Mouse (Mus musculus) CH12.LX (cell line): ENCODE results near the gene Setmar.

Experiments
- BHLHE40 ChIP-seq: IDR thresholded peaks from 2 replicates; pipeline ENCODE4 v1.6.1; 2011; ENCODE audit warnings: mild to moderate bottlenecking, low read depth, low read length, improper control_type of control experiment
- CHD1 ChIP-seq: IDR thresholded peaks from 2 replicates; pipeline ENCODE4 v1.6.1; 2012; ENCODE audit warnings: low read depth, low read length, improper control_type of control experiment, inconsistent platforms
- CHD2 ChIP-seq: IDR thresholded peaks from 2 replicates; pipeline ENCODE4 v1.6.1; 2011; ENCODE audit warnings: low read length, improper control_type of control experiment
- CTCF ChIP-seq, 2 experiments: IDR thresholded peaks in 1 of 2; conservative IDR thresholded peaks in 1 of 2; 2 replicates each; pipeline ENCODE4 v1.5.1; 2011 to 2012; ENCODE audit warnings: low read depth in 2 of 2, low read length in 2 of 2, improper control_type of control experiment in 1 of 2, inconsistent platforms in 1 of 2, mild to moderate bottlenecking in 1 of 2, moderate library complexity in 1 of 2
- ELF1 ChIP-seq: IDR thresholded peaks from 2 replicates; pipeline ENCODE4 v1.6.1; 2014; ENCODE audit warnings: low read depth, mild to moderate bottlenecking, inconsistent platforms, low read length, improper control_type of control experiment
- EP300 ChIP-seq: IDR thresholded peaks from 2 replicates; pipeline ENCODE4 v1.6.1; 2011; ENCODE audit warnings: low read length, improper control_type of control experiment
- MAZ ChIP-seq: IDR thresholded peaks from 2 replicates; pipeline ENCODE4 v1.6.1; 2012; ENCODE audit warnings: low read depth, mild to moderate bottlenecking, inconsistent platforms, low read length, improper control_type of control experiment, moderate library complexity
- SMC3 ChIP-seq: IDR thresholded peaks from 2 replicates; pipeline ENCODE4 v1.6.1; 2011; ENCODE audit warnings: low read depth, low read length, improper control_type of control experiment
- TCF12 ChIP-seq: IDR thresholded peaks from 2 replicates; pipeline ENCODE4 v1.6.1; 2014; ENCODE audit warnings: low read depth, mild to moderate bottlenecking, inconsistent platforms, low read length, improper control_type of control experiment

- peak; percentile 75; the same call in 1 of the 2 replicates for TF ChIP-seq MAZ
- TF ChIP-seq EP300 = no peak
- TF ChIP-seq CHD2 = peak; percentile 62
- no peak for TF ChIP-seq CTCF (conservative IDR thresholded peaks at IDR 0.05 in 1 of 2, IDR thresholded peaks at IDR 0.05 in 1 of 2; ENCODE audit: low read depth in 2 of 2, low read length in 2 of 2)
- TF ChIP-seq CHD1 = no peak
- no peak for TF ChIP-seq SMC3
- peak; percentile 71 for TF ChIP-seq ELF1
- peak; percentile 63 for TF ChIP-seq BHLHE40
- TF ChIP-seq TCF12 = peak; percentile 75
Measured at GRCm38 (mm10) chr6:108064918-108065526, at the start of gene Setmar.
